Mouse (Mus musculus): ENCODE data around the gene Slc23a2. TPM values are rescaled to one million over a fixed set of nuclear protein-coding genes. Genes with fewer than 3 reads are reported as not detected.
A peak's percentile ranks its signal among the peaks of the same experiment; 100 is the strongest.

Gene Slc23a2
- polyA plus RNA-seq, 1 experiment from 2014 or later: 16.6 TPM

DNA sequence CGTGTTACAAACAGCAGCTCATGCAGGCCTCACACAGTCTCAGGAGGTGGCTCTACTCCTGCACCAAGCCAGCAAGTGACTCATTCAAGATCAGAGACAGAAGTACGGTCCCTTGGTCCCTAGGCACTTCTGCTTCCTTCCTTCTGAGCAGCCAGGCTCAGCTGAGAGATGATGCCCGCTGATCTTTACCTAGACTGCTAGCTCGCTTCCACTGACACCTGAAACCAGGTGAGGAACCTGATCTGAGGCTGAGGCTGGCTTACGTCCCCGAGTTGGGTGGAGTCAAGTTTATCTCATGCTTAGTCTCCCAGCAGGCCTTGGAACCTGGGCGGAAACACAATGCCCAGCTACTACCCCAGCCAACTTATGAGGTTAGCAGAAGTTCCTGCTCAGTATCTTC is 105.0 kb downstream of the Slc23a2 start:
- Histone ChIP-seq H3K9ac (no peak overlapping the region), H3K27ac (no peak overlapping the region), H3K4me2 (no peak overlapping the region), H3K27me3 (no peaks in the 10 kb centered on the region), H3K36me3 (ENCODE audit: poor library complexity, severe bottlenecking) (no peaks in the 10 kb centered on the region), H3K4me3 (no peak overlapping the region), H3K4me1 (peaks cover 6% of the 10 kb centered on the region; the same call in 1 of the 2 replicates), H3K9me3 (replicated peaks) (no peaks in the 10 kb centered on the region)
- WGBS: 79% methylated on average over 7 of the region's 7 CpGs
- ATAC-seq: no peak

DNA sequence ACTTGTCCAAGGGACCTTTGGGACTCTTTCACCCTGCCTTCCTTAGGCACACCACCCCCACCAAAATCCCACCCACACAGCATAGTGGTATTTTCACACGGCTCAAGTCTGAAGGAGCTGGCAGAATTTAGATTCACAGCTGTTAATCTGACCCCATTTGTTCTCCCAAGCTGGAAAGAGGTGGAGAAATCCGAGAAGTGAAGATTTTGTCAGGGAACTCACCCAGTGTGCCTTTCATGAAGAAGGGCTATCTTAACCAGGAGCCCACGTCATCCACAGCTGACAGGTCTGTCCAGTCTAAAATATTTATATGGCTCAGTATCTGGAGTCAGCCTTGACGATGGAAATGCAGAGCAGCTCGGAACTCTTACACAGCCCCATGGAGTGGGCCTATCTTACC is 108.6 kb downstream of the Slc23a2 start:
- Histone ChIP-seq H3K4me3 (no peak overlapping the region), H3K9me3 (replicated peaks) (no peaks in the 10 kb centered on the region), H3K27me3 (no peaks in the 10 kb centered on the region), H3K36me3 (ENCODE audit: poor library complexity, severe bottlenecking) (no peaks in the 10 kb centered on the region), H3K27ac (no peak overlapping the region), H3K9ac (no peak overlapping the region), H3K4me2 (no peak overlapping the region), H3K4me1 (peaks cover 7% of the 10 kb centered on the region)
- 87% methylated on average over 5 of the region's 5 CpGs for WGBS
- ATAC-seq: no peak

DNA sequence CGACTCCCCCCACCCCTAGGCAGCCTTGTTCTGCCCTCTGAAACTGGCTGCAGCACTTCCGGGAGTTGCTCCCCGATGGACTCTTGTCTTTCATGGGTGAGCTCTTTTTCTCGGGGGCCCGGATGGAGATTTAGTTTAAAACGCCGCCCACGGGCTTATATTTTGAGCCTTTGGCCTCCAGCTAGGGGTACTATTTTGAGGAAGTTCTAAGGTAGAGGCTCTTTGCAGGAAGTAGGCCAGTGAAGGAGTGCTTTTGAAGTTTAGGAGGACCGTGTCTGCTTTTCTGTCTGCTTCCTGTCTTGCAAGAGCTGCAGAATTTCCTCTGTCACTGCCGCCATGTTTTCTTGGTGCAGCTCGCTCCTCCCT is 109.5 kb downstream of the Slc23a2 start:
- Histone ChIP-seq H3K4me1 (peaks cover 16% of the 10 kb centered on the region), H3K9ac (no peak overlapping the region), H3K27ac (no peak overlapping the region), H3K36me3 (ENCODE audit: poor library complexity, severe bottlenecking) (no peaks in the 10 kb centered on the region), H3K4me2 (no peak overlapping the region), H3K4me3 (no peak overlapping the region), H3K27me3 (no peaks in the 10 kb centered on the region), H3K9me3 (replicated peaks) (no peaks in the 10 kb centered on the region)
- no peak for ATAC-seq
- WGBS: 43% methylated on average over 11 of the region's 11 CpGs

DNA sequence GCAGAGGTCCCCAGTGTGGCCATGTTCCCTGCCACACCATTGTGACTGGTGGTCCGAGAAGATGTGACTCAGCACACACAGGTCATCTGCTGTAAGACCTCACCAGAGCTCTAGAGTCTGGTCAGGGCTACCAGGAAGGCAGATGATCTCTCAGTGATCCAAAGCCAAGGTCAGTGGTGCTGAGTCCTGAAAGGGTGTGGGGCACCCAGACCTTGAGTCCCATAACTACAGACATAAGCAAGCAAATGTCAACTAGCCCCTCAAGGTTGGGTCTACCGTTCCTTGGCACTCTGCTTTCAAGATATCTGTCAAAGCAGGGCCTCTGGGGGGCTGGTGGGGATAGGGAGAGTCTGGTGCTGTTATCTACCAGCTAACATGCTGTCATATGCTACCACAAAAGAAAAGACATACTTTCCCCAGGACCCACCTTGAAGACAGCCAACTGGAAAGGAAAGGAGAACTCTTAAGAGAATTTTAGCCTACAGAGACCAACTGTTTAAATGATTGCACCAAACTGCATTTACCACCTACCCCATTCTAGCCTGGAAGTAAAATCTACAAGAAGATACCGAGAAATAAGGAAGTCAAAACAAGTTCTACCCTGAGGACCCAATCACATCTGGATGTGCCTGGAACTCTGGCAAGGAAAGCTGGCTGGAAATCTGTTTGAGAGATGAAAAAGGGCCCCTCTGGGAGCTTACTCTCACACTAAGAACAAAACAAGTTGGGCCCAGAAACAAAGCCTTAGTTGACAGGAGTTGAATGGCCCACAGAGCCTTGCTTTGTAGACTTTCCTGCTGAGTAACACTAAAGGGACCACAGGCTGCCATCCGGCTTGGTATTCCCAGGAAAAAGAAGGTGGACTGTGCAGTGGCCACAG is 110.1 kb downstream of the Slc23a2 start:
- Histone ChIP-seq H3K9ac (no peak overlapping the region), H3K27ac (no peak overlapping the region), H3K9me3 (replicated peaks) (no peaks in the 10 kb centered on the region), H3K4me3 (no peak overlapping the region), H3K27me3 (no peaks in the 10 kb centered on the region), H3K36me3 (ENCODE audit: poor library complexity, severe bottlenecking) (no peaks in the 10 kb centered on the region), H3K4me1 (peaks cover 19% of the 10 kb centered on the region), H3K4me2 (no peak overlapping the region)
- 50% methylated on average over 4 of the region's 4 CpGs for WGBS
- no peak for ATAC-seq

DNA sequence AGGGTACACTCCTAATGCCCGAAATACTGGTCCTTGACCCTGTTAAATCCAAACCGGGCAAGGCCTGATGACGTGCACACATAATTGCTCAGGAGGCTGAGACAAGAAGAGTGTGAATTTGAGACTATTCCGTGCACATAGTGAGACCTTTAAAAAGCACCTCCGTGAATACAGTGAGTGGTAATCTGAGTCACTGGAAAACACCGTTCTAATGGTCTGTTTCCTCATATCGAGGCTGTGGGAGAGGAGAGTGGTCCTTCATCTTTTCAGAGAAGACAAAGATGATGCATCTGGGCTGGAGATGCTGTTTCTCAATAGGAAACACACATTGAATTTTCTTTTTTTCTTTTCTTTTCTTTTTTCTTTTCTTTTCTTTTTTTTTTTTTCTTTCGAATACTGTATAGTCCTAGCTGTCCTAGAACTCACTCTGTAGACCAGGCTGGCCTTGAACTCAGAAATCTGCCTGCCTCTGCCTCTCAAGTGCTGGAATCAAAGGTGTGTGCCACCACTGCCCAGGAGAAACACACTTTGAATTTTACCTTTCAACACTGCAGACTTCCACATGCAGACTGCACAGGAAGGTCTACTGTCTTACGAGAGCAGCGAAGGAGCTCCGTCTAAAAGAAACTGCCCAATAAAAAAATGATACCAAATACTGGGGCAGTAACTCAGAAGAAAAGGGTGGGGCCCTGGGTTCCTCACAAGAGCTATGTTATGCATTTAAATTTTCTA is 113.4 kb downstream of the Slc23a2 start:
- Histone ChIP-seq H3K27me3 (no peaks in the 10 kb centered on the region), H3K4me2 (peak overlapping the region; percentile 95), H3K9me3 (replicated peaks) (no peaks in the 10 kb centered on the region), H3K9ac (peak overlapping the region; percentile 83; the same call in 1 of the 2 replicates), H3K36me3 (ENCODE audit: poor library complexity, severe bottlenecking) (0 out of 2 replicates have a peak, but pooled peaks cover 3% of the 10 kb centered on the region), H3K27ac (no peak overlapping the region), H3K4me1 (peaks cover 44% of the 10 kb centered on the region), H3K4me3 (no peak overlapping the region)
- no peak for ATAC-seq
- WGBS: 63% methylated on average over 11 of the region's 11 CpGs

DNA sequence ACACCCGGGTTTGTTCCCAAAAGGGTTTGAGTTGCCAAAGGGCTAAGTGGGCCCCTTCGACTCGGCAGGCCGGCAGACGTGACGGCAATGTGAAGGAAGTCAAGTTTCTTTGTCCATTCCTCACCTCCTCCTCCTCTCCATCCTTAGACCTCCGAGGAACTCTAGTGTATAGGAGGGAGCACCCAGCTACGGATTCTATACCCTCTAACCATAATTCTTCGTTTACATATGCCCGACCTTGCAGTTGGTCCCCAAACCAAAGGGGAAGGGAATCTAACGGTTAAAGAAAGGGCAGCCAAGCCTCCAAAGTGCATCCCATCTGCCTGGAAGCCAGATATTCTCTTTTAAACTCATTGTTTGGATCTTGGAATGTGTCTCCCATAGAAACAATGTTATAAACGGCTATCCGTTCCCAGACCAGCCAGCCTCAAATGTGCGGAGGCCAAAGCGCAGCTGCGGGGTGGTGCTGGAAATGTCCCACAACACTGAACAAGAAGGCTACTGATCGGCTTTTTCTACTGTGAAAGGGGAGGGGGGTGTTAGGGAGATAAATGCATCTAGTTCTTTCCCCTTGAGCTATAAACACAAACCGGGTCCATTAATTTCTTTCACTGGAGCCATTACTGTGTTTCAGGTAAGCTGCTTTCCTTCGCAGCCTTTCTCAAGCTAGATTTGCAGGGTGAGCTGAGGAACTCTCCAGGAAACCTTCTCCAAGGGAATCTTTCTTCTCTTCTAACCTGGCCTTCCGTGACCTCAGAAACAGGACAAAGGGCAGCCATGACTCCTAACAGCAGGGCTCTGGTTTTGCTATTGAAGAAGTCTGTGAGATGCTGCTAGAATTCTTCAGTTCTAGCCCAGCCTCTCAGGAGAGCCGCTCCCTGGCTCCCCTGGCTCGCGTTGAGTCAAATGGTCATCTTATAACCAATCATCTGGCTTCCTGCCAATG is 114.2 kb downstream of the Slc23a2 start:
- WGBS: 7% methylated on average over 23 of the region's 23 CpGs
- peak overlapping the region; percentile 83 for H3K9ac ChIP-seq
- no peaks in the 10 kb centered on the region for H3K27me3 ChIP-seq
- H3K4me2 ChIP-seq: peak overlapping the region; percentile 95
- H3K36me3 ChIP-seq (ENCODE audit: poor library complexity, severe bottlenecking): 0 out of 2 replicates have a peak, but pooled peaks cover 3% of the 10 kb centered on the region
- peak; percentile 32 for ATAC-seq
- H3K9me3 ChIP-seq (replicated peaks): no peaks in the 10 kb centered on the region
- peak overlapping the region; percentile 90 for H3K27ac ChIP-seq
- H3K4me3 ChIP-seq: peak overlapping the region; percentile 67
- peaks cover 44% of the 10 kb centered on the region for H3K4me1 ChIP-seq

DNA sequence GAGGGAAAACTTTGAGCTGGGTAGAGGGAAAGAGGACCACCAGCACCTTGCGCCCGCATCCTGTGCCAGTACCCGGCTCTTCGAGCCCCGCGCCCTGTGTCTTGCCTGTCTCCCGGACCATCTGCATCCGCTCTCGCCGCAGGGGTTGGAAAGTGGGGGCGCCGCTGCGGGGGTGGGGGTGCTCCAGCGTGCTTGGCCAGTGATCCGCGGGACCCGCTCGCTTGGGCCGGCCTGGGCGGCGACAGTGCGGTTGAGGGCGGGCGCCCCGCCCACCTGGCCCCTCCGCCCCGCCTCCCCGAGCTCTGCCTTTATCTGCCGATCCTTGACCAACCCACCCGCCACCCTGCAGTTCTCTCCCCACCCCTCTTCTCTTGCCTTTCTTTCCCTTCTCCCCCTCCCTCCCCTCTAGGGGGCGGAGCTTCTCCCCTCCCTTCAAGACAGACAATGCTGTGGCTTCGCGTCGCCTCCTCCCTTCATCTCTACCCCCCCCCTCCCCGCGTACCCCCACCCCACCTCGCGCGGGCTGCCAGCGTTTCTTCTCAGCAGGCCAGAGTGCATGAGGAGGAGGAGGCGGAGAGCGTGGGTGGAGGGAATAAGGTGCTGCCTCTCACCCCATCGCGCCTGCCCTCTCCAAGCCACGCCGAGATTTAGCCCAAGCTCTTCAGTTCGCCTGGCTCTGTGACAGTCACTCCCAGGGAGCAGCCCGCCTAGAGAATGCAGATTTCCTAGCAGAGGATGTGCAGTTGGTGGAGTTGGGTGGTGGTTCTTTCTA is 115.1 kb downstream of the Slc23a2 start, which contains the start of gene Rassf2:
Rassf2 (minus strand) TSS at position 613 of the 772 bp plus-strand sequence.
- Histone ChIP-seq H3K4me1 (peaks cover 38% of the 10 kb centered on the region), H3K4me2 (peak within 1 kb of the TSS; percentile 95), H3K27me3 (no peaks in the 10 kb centered on the region), H3K36me3 (ENCODE audit: poor library complexity, severe bottlenecking) (0 out of 2 replicates have a peak, but pooled peaks cover 7% of the 10 kb centered on the region), H3K4me3 (peak within 1 kb of the TSS; percentile 67), H3K27ac (peak within 1 kb of the TSS; percentile 90), H3K9me3 (replicated peaks) (no peaks in the 10 kb centered on the region), H3K9ac (peak within 1 kb of the TSS; percentile 83)
- 1% methylated on average over 41 of the region's 48 CpGs for WGBS
- peak; percentile 91 for ATAC-seq

DNA sequence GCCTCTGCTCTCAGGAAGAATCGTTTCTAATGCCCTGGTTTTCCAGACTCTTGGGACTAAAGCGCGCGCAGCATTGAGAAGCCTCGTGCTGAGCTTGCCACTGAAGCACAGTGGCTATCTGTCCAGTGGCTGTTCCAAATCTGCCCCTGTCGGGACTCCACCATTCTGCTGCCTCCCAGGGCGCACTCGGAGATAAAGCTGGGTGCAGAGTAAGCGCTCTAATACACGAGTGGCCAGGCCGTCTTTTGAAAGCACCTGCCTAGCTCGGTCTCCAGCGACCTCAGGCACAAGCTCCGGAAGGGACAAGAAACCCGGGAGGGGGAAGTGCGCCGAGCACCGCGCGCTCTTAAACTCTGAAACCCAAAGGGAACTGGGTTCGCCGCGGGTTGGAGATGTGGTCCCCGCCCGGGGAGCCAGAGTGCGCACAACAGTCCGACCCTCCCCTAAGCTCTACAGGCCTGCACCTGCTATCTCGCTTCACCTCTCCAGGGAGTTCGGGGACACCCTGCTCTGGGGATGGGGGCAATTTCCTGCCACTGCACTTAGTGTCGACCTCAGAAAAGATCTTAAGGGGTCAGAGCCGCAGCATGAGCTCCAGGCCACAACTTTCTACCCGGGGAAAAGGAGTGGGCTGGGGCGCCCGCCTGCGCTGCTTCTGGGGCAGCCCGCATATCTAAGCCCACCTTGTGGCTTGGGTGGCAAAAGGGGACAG is 115.9 kb downstream of the Slc23a2 start:
- H3K4me3 ChIP-seq: peak overlapping the region; percentile 67
- H3K4me1 ChIP-seq: peaks cover 38% of the 10 kb centered on the region
- H3K27ac ChIP-seq: peak overlapping the region; percentile 73
- H3K36me3 ChIP-seq (ENCODE audit: poor library complexity, severe bottlenecking): 0 out of 2 replicates have a peak, but pooled peaks cover 8% of the 10 kb centered on the region
- under 1% methylated on average over 36 of the region's 36 CpGs for WGBS
- H3K9me3 ChIP-seq (replicated peaks): no peaks in the 10 kb centered on the region
- peak overlapping the region; percentile 95 for H3K4me2 ChIP-seq
- peak; percentile 33 for ATAC-seq
- no peaks in the 10 kb centered on the region for H3K27me3 ChIP-seq
- peak overlapping the region; percentile 83 for H3K9ac ChIP-seq

DNA sequence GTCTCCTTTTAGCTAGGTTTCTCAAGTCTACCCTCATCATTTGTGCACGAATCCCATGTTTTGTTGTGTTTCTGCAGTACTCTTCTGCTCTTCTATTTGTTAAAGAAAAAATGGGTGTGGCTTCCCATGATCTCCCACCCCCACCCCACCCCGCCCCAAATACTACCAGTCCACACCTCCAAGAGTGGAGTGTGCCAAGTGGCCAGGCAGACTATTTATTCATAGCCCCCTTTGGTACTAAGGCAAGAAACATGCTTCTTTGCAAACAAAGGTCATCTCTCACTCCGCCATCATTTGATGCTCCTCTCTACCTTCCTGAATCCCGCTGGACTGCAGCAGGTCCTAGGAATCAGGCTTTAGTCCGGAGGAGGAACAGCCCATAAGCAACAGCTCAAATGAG is 116.8 kb downstream of the Slc23a2 start:
- Histone ChIP-seq H3K4me1 (peaks cover 38% of the 10 kb centered on the region), H3K36me3 (ENCODE audit: poor library complexity, severe bottlenecking) (0 out of 2 replicates have a peak, but pooled peaks cover 8% of the 10 kb centered on the region), H3K4me3 (peak overlapping the region; percentile 67), H3K9ac (peak overlapping the region; percentile 83), H3K9me3 (replicated peaks) (no peaks in the 10 kb centered on the region), H3K27ac (no peak overlapping the region), H3K4me2 (peak overlapping the region; percentile 95), H3K27me3 (no peaks in the 10 kb centered on the region)
- no peak for ATAC-seq
- WGBS: 34% methylated on average over 5 of the region's 5 CpGs

DNA sequence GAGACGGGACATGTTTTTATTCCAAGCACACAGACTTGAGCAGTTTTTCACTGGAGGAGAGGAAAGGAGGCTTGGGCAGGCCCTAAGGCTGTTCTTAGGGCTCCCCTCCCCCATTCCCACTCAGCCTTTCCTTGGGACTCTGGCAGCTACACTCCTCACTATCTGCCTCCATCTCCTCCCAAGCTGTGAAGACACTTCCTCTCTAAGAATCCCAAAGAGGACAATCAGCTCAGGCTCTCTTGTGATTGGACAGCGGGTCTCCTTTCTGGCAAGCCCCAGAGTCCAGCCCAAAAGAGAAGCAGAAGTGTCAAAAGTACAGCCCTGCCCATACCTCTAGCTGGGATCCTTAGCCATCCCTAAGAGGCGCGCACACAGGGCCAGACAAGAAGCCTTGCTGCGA is 117.5 kb downstream of the Slc23a2 start:
- WGBS: 61% methylated on average over 5 of the region's 5 CpGs
- Histone ChIP-seq H3K9ac (no peak overlapping the region), H3K27me3 (no peaks in the 10 kb centered on the region)

More for the DNA sequence above, 117.5 kb downstream of the Slc23a2 start:
- Histone ChIP-seq H3K4me2 (peak overlapping the region; percentile 95), H3K27ac (peak overlapping the region; percentile 3; the same call in 1 of the 2 replicates), H3K36me3 (ENCODE audit: poor library complexity, severe bottlenecking) (0 out of 2 replicates have a peak, but pooled peaks cover 8% of the 10 kb centered on the region), H3K4me3 (no peak overlapping the region), H3K4me1 (peaks cover 38% of the 10 kb centered on the region), H3K9me3 (replicated peaks) (no peaks in the 10 kb centered on the region)
- ATAC-seq: no peak
